Mouse (Mus musculus) intestine, postnatal 0 days (tissue): ENCODE data around the gene Metrnl. TPM values are rescaled to one million over a fixed set of nuclear protein-coding genes. Genes with fewer than 3 reads are reported as not detected.
A peak's percentile ranks its signal among the peaks of the same experiment; 100 is the strongest.

Source experiments
- ATAC-seq: fragments of 200-750 bp; cut with Nextera tagmentation; 2 replicates; pipeline ENCODE4 v1.8.0; 2017; ENCODE audit warnings: mild to moderate bottlenecking, moderate TSS enrichment, moderate library complexity
- H3K27ac ChIP-seq: fragments of 300-500 bp; sonication (generic); 2 replicates; pipeline ENCODE4 v1.5.1; 2014; ENCODE audit warnings: mild to moderate bottlenecking, low read depth, low read length, moderate library complexity
- H3K27me3 ChIP-seq: fragments of 300-500 bp; sonication (generic); replicated peaks from 2 replicates; pipeline ENCODE4 v1.6.1; 2014; ENCODE audit warnings: low read length, mixed read lengths; ENCODE audit not compliant: control insufficient read depth, insufficient read depth
- H3K36me3 ChIP-seq: fragments of 300-500 bp; sonication (generic); 2 replicates; pipeline ENCODE4 v1.6.1; 2014; ENCODE audit warnings: mild to moderate bottlenecking, moderate library complexity; ENCODE audit not compliant: control insufficient read depth, insufficient read depth
- H3K4me1 ChIP-seq: fragments of 300-500 bp; sonication (generic); replicated peaks from 2 replicates; pipeline ENCODE4 v1.6.1; 2014; ENCODE audit warnings: antibody characterized with exemption, low read length, mixed read lengths; ENCODE audit not compliant: control insufficient read depth, insufficient read depth
- H3K4me2 ChIP-seq: fragments of 300-500 bp; sonication (generic); replicated peaks from 2 replicates; pipeline ENCODE4 v1.6.1; 2014; ENCODE audit warnings: low read depth, mild to moderate bottlenecking, moderate library complexity
- H3K4me3 ChIP-seq: fragments of 300-500 bp; sonication (generic); 2 replicates; pipeline ENCODE4 v1.5.1; 2014; ENCODE audit warnings: low read depth, low read length
- H3K9ac ChIP-seq: fragments of 300-500 bp; sonication (generic); 2 replicates; pipeline ENCODE4 v1.6.1; 2014; ENCODE audit warnings: mild to moderate bottlenecking, low read depth, low read length
- H3K9me3 ChIP-seq: fragments of 300-500 bp; sonication (generic); 2 replicates; pipeline ENCODE4 v1.6.1; 2016; ENCODE audit warnings: mixed run types; ENCODE audit not compliant: control insufficient read depth
- CTCF ChIP-seq: sonication (generic); IDR thresholded peaks from 2 replicates; pipeline ENCODE4 v1.5.1; 2016; ENCODE audit warnings: low read depth, mild to moderate bottlenecking, control low read depth, antibody characterized with exemption, moderate library complexity
- WGBS: fragments of 180-500 bp; shearing (Covaris S2); extraction: QIAGEN DNeasy Blood & Tissue Kit; methylation state at CpG from one replicate; pipeline ENCODE4 v1.1.7; 2014; 5-methylcytosine and 5-hydroxymethylcytosine counted together
- polyA plus RNA-seq: library from polyadenylated mRNA; unstranded; fragments of >200 nt; fragmentation: Nextera tagmentation; extraction: Ambion mirVana; gene quantifications from 2 replicates; pipeline ENCODE4 v1.2.1, GENCODE M21; 2015

Metrnl gene
- polyA plus RNA-seq, 1 experiment from 2014 or later: 50.9 TPM

DNA sequence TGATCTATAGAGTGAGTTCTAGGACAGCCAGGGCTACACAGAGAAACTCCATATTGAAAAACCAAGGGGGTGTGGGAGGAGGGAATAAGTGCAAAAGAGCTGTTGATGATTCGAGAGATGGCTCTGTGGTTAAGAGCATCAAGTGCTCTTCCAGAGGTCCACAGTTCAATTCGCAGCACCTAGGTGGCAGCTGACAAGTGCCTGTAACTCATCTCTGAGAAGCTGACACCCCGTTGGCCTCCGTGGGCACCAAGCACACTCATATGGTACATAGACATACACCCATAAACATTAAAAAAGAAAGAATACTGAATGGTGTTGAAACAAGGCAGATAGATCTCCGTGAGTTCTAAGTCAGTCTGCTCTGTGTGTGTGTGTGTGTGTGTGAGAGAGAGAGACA lies 32.6 kb upstream of the Metrnl start:
- no peaks in the 10 kb centered on the region for H3K27me3 ChIP-seq
- no peak overlapping the region for H3K4me3 ChIP-seq
- H3K36me3 ChIP-seq: peaks cover 7% of the 10 kb centered on the region; the same call in 1 of the 2 replicates
- 94% methylated on average over 5 of the region's 5 CpGs for WGBS
- H3K27ac ChIP-seq: no peak overlapping the region
- H3K9me3 ChIP-seq: no peaks in the 10 kb centered on the region
- H3K9ac ChIP-seq: no peak overlapping the region
- H3K4me2 ChIP-seq: no peak overlapping the region
- TF ChIP-seq CTCF: no peak
- no peak for ATAC-seq
- H3K4me1 ChIP-seq: peaks cover 4% of the 10 kb centered on the region; the same call in 1 of the 2 replicates

DNA sequence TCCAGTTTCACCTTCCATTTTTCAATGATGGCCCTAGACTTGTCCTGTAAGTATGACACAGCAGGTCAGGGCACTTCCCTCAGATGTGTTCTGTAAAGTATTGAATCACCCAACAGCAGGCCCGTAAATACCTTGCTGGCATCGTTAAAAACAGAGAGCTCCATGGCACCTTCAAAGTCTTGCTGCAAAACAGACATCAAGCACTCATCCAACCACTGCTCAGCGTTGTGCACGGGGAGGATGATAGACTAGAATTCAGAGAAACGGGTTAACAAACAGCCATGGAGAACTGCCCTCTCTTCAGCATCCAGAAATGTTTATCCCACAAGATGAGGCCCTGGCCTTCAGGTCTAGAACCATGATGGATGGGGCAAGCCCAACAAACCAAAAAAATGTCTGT lies 30.4 kb upstream of the Metrnl start:
- Histone ChIP-seq H3K36me3 (peaks cover 7% of the 10 kb centered on the region; the same call in 1 of the 2 replicates), H3K4me3 (no peak overlapping the region), H3K27me3 (no peaks in the 10 kb centered on the region), H3K9me3 (no peaks in the 10 kb centered on the region), H3K9ac (no peak overlapping the region), H3K4me2 (no peak overlapping the region), H3K4me1 (peaks cover 6% of the 10 kb centered on the region; the same call in 1 of the 2 replicates), H3K27ac (no peak overlapping the region)
- TF ChIP-seq CTCF: no peak
- WGBS: 92% methylated on average over 5 of the region's 5 CpGs
- no peak for ATAC-seq

DNA sequence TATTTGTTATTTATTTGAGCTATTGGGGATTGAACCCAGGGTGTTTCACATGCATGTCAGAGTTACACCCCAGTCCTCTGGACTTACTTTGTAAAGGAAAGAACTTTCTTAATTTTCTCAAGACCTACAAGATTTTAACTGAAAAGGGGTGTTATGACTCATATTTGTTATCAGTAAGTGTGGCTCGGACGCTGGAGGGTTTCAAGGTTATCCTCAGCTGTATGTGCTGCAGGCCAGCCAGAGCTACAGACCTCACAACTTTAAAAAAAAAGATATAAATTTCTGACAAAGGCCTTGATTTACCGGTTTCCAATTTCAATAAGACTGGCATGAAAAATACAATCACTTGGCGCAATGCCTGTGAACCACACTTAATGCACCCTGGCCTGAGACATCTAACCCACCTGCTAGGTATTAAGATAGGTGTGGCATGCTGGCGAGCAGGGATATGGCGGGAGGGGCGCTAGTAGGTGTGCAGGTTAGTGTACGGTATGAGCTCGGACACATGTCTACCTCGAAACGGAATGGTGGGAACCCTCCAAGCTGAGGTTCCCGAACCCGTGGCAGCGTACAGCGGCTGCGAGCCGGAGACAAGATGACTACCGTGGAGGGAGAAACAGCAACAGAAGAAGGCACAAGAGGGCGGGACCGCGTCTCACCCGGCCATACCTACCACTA lies 28.9 kb upstream of the Metrnl start:
- 2% methylated on average over 22 of the region's 22 CpGs for WGBS
- Histone ChIP-seq H3K27me3 (no peaks in the 10 kb centered on the region), H3K9me3 (no peaks in the 10 kb centered on the region), H3K4me1 (peaks cover 6% of the 10 kb centered on the region; the same call in 1 of the 2 replicates), H3K27ac (peak overlapping the region; percentile 81), H3K36me3 (peaks cover 7% of the 10 kb centered on the region; the same call in 1 of the 2 replicates), H3K4me2 (peak overlapping the region; percentile 87), H3K9ac (peak overlapping the region; percentile 48), H3K4me3 (peak overlapping the region; percentile 59)
- ATAC-seq: no peak
- no peak for TF ChIP-seq CTCF

DNA sequence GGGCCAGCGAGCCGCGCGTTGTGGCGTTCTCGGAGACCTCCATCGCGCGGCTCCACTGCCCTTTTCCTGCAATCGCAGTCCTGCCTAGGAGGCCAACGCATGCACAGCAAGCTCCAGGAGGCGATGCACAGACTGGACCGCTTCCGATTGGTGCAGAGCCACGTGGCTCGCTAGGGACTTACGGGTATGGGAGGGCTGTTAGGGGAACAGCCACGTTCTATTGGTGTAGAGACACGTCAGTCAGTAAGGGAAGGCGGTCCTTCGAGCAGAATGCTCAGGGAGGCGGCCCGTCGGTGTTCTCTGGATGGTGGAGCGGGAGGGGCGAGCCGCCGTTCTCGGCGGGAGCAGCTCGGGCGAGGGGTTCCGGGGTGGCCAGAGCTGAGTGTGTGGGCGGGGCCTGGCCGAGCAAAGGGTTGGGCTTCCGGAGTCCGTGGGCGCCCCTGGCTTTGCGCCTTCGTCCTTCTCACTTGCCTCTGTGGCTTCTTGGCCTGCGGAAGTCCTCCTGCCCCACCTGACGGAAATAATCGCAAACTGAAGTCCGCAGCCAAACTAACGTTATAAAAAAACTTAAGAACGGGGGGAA lies 28.3 kb upstream of the Metrnl start, which contains the start of gene B3gntl1:
Gene B3gntl1 (minus strand): TSS at position 164 of the 583 bp plus-strand sequence.
- H3K27ac ChIP-seq: peak within 1 kb of the TSS; percentile 81
- no peaks in the 10 kb centered on the region for H3K9me3 ChIP-seq
- H3K27me3 ChIP-seq: no peaks in the 10 kb centered on the region
- H3K9ac ChIP-seq: peak within 1 kb of the TSS; percentile 48
- H3K4me1 ChIP-seq: peaks cover 6% of the 10 kb centered on the region; the same call in 1 of the 2 replicates
- ATAC-seq: peak; percentile 100
- TF ChIP-seq CTCF: peak; percentile 58
- H3K4me3 ChIP-seq: peak within 1 kb of the TSS; percentile 59
- WGBS: under 1% methylated on average over 46 of the region's 46 CpGs
- H3K4me2 ChIP-seq: peak within 1 kb of the TSS; percentile 87
- H3K36me3 ChIP-seq: peaks cover 7% of the 10 kb centered on the region; the same call in 1 of the 2 replicates

DNA sequence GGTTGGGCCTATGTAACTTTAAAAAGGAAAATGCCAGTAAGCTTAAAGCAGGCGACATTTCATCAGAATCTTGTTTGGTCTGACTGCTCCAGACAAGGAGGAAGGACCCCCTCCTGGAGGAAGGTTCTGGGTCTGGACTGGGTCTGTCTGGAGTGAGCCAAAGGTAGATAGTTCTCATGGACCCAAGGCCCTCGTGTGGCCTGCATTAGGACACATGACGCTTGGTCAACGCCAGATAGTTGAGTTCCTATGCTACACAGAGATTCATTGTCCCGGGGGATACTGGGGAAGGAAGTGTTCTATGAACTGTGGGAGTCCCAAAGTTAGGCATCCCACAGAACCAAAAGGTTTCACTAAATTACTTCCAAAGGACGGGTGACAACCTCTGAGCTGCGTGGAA lies 27.7 kb upstream of the Metrnl start:
- H3K27ac ChIP-seq: peak overlapping the region; percentile 81
- ATAC-seq: no peak
- H3K36me3 ChIP-seq: peaks cover 4% of the 10 kb centered on the region; the same call in 1 of the 2 replicates
- TF ChIP-seq CTCF: no peak
- peak overlapping the region; percentile 87 for H3K4me2 ChIP-seq
- 57% methylated on average over 7 of the region's 7 CpGs for WGBS
- H3K4me3 ChIP-seq: peak overlapping the region; percentile 59
- H3K9me3 ChIP-seq: no peaks in the 10 kb centered on the region
- H3K27me3 ChIP-seq: no peaks in the 10 kb centered on the region
- peaks cover 6% of the 10 kb centered on the region; the same call in 1 of the 2 replicates for H3K4me1 ChIP-seq
- peak overlapping the region; percentile 48; the same call in 1 of the 2 replicates for H3K9ac ChIP-seq

DNA sequence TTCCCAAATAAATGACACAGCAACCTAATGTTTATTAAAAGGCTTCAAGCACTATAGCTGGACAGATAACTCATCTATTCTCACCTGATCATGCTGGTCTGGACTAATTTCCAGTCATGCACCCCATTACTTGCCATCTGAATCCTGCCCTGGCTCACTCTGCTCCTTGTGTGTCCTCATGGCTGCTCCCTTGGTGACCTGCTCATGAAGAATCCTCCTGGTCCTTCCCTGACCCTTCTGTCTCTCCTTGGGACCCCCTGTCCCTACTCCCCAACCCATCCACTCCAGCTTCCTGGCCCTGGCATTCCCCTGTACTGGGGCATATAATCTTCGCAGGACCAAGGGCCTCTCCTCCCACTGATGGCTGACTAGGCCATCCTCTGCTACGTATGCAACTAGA lies 24.5 kb upstream of the Metrnl start:
- ATAC-seq: no peak
- H3K27me3 ChIP-seq: no peaks in the 10 kb centered on the region
- WGBS: 95% methylated on average over 2 of the region's 2 CpGs
- H3K27ac ChIP-seq: no peak overlapping the region
- no peaks in the 10 kb centered on the region for H3K9me3 ChIP-seq
- no peak for TF ChIP-seq CTCF
- peaks cover 6% of the 10 kb centered on the region for H3K4me1 ChIP-seq
- no peak overlapping the region for H3K9ac ChIP-seq
- no peaks in the 10 kb centered on the region for H3K36me3 ChIP-seq
- H3K4me2 ChIP-seq: no peak overlapping the region
- H3K4me3 ChIP-seq: no peak overlapping the region
